Mouse (Mus musculus) hindlimb bud, embryonic 11.5 days (tissue): ENCODE data around the gene Gm30083.

Experiments
- DNase-seq: peaks from one replicate; pipeline ENCODE4 v3.0.0-alpha.2; 2012; ENCODE audit warnings: low read depth, low spot score; ENCODE audit errors: extremely low spot score

Gene Gm30083

DNA sequence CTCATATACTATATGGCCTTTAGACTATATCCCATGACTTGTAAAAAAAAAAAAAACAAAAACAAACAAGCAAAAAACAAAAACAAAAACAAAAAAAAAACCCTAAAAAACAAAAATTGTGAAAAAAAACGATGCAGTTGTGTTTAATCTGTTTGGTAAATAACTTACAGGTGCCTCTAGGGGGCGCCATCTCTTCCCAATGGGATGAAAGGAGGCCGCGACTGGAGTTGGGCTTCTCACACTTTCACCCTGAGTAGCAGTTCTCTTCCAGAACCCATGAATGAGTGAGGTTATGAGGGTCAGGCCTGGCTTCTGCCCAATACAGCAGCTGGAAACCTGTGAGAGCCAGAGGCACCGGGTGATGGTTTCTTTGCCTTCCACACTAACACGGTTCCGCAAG, 49.3 kb downstream of the Gm30083 start:
- no peak for DNase-seq

DNA sequence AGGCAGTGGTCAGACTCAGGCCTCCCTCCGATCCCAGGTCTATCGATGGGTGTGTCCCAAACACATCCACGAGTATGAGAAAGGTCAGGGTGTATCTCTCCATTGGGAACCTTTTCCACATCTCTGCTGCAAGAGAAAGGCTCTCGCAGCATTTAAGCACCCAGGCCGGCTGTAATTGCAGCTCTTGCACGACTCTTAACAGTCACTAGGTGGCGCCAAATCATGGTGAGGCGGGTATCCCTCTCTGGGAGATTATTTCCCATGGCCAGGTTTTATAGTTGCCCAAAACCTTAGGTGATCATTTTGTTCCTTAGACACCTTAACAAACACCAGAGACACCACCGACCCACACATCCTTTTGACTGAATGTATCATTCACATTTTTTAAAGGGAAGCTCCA, 55.6 kb downstream of the Gm30083 start:
- DNase-seq = no peak

DNA sequence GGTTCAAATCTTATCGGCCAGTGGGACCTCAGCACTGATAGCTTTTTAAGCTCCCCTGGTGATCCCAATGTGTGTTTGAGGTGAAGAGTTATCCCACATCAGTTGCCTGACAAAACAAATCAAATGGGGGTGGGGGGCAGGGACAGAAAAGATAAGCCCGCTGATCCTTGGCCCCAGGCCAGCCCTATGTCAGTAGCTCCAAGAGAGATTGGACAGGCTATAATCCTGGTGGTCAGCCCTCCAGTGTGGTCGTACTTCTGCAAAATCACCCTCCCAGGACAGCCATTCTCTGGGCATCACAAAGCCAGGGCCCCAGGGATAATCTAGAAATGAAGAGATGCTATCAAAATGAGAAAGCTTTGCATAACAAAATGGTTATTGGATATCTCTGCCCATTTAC, 56.1 kb downstream of the Gm30083 start:
- no peak for DNase-seq

DNA sequence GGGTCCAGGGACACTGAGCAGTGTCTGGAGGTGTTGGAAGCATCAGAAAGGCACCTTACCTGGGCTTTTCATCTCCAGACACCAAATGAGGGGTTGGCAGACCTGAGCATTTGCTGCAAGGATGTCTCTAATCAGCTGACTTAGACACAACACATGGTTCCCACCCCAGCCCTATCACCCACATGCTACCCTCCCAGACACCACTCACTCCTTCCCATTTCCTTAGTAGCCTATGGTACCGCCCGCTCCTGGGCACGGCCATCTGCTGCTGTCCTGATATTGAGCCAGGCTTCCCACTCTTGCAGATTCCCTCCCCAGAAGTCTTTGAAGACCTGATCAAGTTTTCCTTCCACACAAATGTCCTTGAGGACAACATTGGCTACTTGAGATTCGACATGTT, 56.8 kb downstream of the Gm30083 start:
- no peak for DNase-seq

DNA sequence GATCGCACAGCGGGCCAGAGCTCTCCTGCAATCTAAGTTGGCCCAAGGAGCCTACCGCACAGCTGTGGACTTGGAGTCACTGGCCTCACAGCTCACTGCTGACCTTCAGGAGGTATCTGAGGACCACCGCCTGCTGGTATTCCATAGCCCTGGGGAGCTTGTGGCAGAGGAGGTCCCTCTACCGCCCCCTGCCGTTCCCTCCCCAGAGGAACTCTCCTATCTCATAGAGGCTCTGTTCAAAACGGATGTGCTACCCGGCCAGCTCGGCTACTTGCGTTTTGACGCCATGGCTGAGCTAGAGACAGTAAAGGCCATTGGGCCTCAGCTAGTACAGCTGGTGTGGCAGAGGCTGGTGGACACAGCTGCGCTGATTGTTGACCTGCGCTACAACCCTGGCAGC, 58.9 kb downstream of the Gm30083 start:
- no peak for DNase-seq

DNA sequence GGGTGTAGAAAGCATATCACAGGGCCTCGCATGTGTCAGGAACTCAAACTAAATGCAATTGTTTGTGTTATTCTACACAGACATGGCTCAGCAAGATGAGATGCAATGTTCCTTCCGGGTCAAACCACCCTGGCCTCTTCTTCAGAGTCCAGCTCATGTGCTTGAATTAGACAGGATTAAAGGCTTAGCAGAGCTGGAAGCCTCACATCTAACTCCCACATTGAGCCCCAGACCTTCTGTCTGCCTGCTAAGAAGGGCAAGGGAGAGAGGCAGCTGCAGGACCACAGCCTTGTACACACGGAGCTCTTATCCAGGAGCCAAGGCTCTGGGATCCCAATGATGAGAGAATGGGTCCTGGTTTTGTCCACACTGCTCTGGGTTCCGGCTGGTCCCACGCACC, 61.2 kb downstream of the Gm30083 start, which contains the start of gene Rbp3:
Gene Rbp3 (plus strand): TSS at position 243 of the 400 bp plus-strand sequence.
- DNase-seq = no peak

DNA sequence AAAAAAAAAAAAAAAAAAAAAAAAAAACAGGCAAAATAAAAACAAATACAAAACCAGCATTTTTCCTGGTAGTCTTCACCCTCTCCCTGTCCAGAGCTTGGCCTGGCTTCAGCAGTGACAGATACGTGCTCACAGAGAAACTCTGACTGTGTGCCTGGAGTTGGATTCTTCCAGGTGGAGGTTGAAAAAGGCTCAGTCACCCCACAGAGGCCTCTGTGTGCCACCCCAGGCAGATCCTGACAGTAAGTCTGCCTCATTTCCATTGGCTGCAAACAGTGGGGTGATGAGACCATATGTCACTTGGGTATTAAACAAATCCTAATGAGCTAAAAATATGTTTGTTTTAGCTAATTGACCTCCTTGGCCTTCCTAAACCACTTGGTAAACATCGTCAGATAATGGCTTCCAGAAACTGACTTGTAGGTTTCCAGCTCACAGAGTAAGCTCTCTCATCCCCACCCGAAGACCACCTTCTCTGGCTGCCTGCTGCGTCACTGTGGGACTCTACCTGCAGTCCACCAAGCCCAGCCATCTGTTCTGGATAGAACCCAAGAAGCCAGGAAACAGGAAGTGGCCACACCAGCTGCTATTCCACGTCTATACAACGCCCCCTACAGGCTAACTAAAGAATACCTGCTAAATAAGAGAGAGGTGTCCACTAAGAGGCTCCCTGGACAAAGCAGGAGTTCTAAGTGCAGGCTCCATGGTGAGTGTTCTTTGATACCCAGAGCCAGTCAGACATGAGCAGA, 62.6 kb downstream of the Gm30083 start:
- no peak for DNase-seq

DNA sequence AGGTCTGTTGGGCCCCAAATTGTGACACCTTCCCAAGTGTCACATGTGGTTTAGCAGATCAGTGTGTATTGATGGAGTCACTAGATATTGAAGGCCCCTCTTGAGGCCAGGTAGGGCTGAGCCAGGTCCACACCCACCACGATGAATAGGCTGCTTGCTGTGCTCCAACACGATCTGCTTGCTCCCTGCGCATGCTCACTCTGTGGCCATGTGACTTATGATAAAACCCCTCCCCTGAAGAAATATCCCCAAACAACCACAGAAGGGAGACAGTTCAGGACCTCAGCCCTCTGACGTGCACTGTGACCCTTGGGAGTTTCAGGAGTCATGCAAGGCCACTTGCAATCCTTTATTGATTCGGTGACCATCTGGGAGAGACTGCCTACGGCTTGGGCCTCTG, 68.9 kb downstream of the Gm30083 start:
- DNase-seq = no peak

DNA sequence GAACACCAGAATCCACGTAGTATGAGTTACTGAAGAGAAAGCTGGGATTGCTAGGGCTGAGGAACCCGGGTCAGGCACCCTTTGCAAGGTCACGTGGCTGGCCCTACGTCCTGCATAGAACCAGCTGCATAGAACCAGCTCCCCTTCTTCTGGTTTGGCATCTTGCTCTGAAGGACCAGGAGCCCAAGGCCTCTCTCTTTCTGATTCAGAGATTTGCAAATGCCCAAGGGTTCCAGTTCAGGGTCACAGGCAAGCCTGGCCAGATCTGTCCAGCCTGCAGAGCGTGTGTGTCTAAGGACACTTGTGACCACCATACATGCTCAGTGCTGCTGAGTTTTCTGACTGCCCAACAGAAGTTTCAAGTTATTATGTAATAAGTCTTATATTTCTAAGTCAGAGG, 72.8 kb downstream of the Gm30083 start:
- no peak for DNase-seq

DNA sequence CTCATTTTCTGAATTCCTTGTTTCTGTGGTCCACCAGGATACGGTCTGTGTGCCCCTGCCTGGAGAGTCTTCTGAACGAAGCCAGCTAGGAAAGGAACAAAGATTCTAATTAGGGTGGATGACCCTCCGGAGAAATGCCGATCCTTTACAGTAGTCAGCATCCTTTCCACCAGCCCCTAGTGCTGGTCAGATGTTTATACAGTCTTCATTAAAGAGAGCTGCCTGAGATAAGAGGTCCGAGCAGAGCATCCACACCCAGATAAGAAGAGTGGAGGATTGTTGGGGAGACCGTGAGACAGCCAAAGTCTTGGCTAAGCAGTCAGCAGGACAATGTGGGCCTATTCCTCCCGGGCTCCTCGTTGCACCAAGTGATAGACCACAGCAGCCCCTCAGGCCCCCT, 74.2 kb downstream of the Gm30083 start, which contains the start of gene Gdf2:
Gene Gdf2 (plus strand): TSS at position 301 of the 400 bp plus-strand sequence.
- DNase-seq = no peak

DNA sequence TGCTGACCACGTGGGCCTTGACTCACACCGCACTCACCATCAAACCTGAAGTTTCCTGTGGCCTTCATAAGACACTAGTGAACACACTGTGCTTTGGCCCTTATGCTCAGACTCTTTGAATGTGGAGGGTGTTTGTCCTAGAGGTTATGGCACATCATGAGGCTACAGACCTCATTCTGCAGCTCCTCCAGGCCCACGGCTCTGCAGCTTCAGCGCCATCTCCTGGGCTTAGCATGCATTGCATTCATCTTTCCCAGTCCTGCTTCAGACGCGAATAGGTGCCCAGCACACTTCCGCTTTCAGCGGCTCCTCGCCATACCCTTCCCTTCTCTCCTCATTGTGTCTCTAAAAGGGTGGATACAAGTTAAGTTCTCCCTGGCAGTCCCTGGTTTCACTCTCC, 75.9 kb downstream of the Gm30083 start:
- DNase-seq = no peak
